Mouse (Mus musculus) bone marrow macrophage, adult 2 months (primary cell): ENCODE data around the gene Acot8. TPM values are rescaled to one million over a fixed set of nuclear protein-coding genes. Genes with fewer than 3 reads are reported as not detected.

ENCODE experiments used
- H3K27ac ChIP-seq: 2 replicates; pipeline ENCODE4 v1.5.1; 2012; ENCODE audit warnings: low read depth, low read length; ENCODE audit not compliant: insufficient read depth
- H3K4me1 ChIP-seq: 2 replicates; pipeline ENCODE4 v1.6.1; 2012; ENCODE audit warnings: low read length; ENCODE audit not compliant: control insufficient read depth, insufficient read depth
- H3K4me3 ChIP-seq: 2 replicates; pipeline ENCODE4 v1.5.1; 2012; ENCODE audit warnings: mild to moderate bottlenecking, low read length, moderate library complexity; ENCODE audit not compliant: insufficient read depth
- CTCF ChIP-seq: IDR thresholded peaks from 2 replicates; pipeline ENCODE4 v1.5.1; 2012; ENCODE audit warnings: low read depth, mild to moderate bottlenecking, low read length, moderate library complexity
- POLR2A ChIP-seq: IDR thresholded peaks from 2 replicates; pipeline ENCODE4 v1.6.1; 2012; ENCODE audit warnings: mild to moderate bottlenecking, low read depth, low read length, borderline replicate concordance
- polyA plus RNA-seq: library from polyadenylated mRNA; stranded (reverse); fragments of >200 nt; gene quantifications from 2 replicates; pipeline ENCODE4 v1.2.4, GENCODE M21; 2012; ENCODE audit not compliant: missing spikeins, insufficient read depth, insufficient read length

Gene Acot8
- polyA plus RNA-seq: 26.8 and 27.6 TPM in 2 replicates

DNA sequence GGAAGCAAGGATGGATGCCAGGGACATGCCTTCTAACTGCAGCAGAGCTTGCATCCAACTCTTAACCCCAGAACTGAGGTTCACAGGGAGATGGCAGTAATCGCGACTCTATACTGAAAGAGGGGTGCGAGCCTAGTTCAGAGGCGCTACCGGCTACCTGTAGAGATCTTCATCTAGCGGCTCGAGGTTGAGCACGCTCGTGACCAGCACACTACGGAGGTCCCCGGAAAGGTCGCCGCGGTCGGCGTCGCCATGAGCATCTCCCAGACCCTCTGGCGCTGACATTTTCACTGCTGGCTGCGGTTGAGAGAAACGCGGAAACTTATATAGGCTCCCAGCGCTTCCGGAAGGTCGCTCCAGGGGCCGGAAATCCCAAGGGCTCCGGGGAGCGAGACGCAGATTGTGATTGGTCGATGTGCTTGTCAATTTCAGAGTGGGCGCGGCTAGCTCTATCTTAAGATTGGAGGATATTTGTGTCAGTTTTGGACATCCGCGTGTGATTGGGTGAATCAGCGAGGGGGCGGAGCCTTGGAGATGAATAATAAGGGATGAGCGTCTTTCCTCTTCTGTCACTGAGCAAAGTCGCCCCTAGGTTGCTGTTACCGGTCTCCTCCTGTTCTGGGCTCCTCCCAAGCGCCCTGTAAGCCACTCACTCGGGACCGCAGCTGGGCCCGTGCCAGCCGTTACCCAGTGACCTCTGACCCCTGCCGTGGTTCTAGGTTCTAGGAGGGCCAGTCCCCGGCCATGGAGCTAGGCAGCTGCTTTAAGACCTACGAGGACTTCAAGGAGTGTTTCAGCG lies at the start of gene Acot8, which contains the start of gene Zswim3:
TSS of gene Acot8 (minus strand) at position 350 of the 799 bp plus-strand sequence.
TSS of gene Zswim3 (plus strand) at position 566 of the 799 bp plus-strand sequence.
- Histone ChIP-seq H3K27ac (peak within 1 kb of the TSS; percentile 76), H3K4me3 (peak within 1 kb of the TSS; percentile 92), H3K4me1 (peaks cover 16% of the 10 kb centered on the region)
- TF ChIP-seq POLR2A (peak; percentile 82; the same call in 1 of the 2 replicates), CTCF (no peak)

DNA sequence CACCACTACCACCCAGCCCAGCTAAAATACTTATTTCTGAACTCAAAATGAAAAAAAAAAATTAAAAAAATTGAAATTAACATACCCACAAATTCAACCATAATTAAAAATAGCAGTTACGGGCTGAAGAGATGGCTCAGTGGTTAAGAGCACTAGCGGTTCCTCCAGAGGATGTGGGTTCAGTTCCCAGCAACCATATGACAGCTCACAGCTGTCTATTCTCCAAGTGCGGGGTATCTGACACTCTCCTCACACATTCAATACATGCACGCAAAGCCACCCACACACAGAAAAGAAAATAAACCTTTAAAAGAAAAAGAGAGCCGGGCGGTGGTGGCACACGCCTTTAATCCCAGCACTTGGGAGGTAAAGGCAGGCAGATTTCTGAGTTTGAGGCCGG lies 45.4 kb upstream of the Acot8 start:
- peaks cover 9% of the 10 kb centered on the region for H3K4me1 ChIP-seq
- no peak overlapping the region for H3K27ac ChIP-seq
- no peak for TF ChIP-seq CTCF
- TF ChIP-seq POLR2A: no peak
- H3K4me3 ChIP-seq: no peak overlapping the region

DNA sequence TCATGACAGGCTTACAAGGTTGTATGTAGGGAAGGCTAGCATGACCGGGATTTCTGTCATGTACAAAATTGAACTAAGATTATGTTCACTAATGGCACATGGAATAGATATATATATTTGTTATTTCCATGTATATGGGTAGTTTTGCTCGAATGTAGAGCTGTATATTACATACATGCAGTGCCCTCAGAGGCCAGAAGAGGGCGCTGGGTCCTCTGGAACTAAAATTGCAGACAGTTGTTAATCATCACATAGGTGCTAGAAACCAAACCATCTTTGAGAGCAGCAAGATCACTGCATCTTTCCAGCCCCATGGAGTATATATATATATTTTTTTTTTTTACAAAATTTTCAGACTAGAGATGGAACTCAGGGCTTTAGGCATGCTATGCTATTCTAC lies 41.1 kb upstream of the Acot8 start:
- TF ChIP-seq CTCF: no peak
- TF ChIP-seq POLR2A: no peak
- Histone ChIP-seq H3K4me3 (no peak overlapping the region), H3K4me1 (no peaks in the 10 kb centered on the region), H3K27ac (no peak overlapping the region)

DNA sequence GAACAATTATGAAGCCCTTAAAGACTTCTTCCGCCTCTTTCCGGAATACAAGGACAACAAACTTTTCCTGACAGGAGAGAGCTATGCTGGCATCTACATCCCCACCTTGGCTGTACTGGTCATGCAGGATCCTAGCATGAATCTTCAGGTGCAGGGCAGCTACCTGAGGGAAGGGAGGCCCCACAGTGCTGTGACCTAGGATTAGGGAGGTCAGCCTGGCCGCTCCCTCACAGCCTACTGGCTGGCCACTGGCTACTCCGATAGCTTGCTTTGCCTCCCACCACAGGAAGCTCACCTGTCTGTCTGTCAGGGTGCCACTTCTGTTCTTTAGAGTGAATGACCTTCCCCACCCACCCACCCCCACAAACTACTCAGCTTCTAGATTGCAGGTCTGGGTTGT lies 30.5 kb upstream of the Acot8 start:
- TF ChIP-seq POLR2A: no peak
- TF ChIP-seq CTCF: no peak
- H3K4me3 ChIP-seq: peak overlapping the region; percentile 90
- H3K27ac ChIP-seq: peak overlapping the region; percentile 98
- peaks cover 9% of the 10 kb centered on the region for H3K4me1 ChIP-seq

DNA sequence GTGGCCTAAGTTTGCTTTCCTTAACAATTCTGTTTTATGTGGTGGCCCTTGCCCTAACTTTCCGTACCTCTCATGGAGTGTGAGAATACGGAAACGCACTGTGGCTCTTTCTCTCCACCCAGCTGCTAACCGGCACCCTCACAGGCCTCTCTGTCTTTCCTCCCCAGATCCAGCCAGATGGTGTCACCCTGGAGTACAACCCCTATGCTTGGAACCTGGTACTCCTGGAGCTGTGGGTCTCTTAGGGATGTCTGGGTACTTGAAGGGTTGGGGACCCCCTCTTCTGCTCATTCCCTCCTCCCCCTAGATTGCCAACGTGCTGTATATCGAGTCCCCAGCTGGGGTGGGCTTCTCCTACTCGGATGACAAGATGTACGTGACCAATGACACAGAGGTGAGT lies 29.8 kb upstream of the Acot8 start:
- TF ChIP-seq POLR2A: 0 out of 2 replicates have a peak, but pooled peaks have one; percentile 23
- no peak for TF ChIP-seq CTCF
- Histone ChIP-seq H3K4me3 (peak overlapping the region; percentile 90), H3K4me1 (peaks cover 9% of the 10 kb centered on the region), H3K27ac (peak overlapping the region; percentile 98)

DNA sequence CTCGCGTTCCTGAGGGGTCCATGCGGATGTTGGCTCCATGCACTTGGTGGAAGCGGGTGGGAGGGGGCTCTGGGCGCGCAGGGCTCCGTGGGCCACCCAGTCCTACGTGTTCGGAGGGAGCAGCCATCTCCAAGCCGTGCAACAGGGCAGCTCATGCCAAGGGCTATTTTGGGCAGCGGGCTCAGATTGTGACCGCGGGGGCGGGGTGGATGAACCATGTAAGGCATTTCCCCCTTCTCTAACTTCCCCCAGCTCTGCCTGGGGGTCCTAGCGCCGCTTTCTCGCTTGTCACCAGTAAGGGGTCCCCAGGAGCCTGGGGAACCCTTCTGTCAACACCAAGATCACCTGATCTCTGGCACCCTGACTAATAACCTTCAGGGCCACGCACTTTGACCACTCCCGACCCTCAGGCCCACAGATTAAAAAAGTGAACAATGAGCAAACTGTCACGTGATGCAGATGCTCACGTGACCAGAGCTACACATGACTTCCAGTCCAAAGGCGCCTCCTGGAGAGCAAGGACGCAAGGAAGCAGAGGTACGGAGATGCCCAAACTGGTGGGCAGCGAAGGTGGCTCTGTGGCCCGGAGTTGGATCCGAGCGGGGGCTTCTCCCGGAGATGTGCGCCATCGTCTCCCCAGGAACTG lies 28.8 kb upstream of the Acot8 start, which contains the start of gene Neurl2:
TSS of gene Neurl2 (minus strand) at position 143 of the 646 bp plus-strand sequence.
- TF ChIP-seq CTCF: no peak
- TF ChIP-seq POLR2A: peak; percentile 93
- Histone ChIP-seq H3K4me3 (peak within 1 kb of the TSS; percentile 90), H3K4me1 (peaks cover 9% of the 10 kb centered on the region), H3K27ac (peak within 1 kb of the TSS; percentile 98)

DNA sequence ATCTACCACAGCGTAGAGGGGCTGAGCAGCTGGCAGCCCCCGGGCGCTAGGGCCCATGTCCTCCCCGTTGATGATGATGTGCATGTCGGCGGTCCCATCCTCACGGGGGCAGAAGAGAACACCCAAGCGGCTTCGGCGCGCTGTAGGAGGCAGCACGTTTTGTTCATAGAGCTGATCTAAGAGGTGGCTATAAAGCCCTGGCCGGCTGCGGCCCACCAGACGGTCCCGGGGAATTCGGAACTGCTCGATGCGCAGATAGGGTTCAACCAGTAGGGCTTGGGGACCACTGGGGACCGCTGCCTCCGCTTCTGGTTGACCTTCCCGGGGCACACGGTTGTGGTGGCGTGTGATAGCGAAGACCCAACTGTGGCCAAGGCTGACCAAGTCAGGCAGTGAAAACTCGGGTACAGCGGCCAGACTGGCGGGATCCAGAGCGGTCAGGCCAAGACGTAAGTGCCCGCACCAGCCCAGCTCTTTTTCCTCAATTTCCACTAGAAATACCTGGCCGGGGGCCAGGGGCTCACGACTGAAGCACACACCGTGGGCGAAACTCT lies 28.1 kb upstream of the Acot8 start, which contains the start of gene Ctsa:
TSS of gene Ctsa (plus strand) at position 126 of the 554 bp plus-strand sequence.
- H3K4me3 ChIP-seq: peak within 1 kb of the TSS; percentile 90
- peak within 1 kb of the TSS; percentile 98 for H3K27ac ChIP-seq
- H3K4me1 ChIP-seq: peaks cover 9% of the 10 kb centered on the region
- TF ChIP-seq CTCF (no peak), POLR2A (no peak)

DNA sequence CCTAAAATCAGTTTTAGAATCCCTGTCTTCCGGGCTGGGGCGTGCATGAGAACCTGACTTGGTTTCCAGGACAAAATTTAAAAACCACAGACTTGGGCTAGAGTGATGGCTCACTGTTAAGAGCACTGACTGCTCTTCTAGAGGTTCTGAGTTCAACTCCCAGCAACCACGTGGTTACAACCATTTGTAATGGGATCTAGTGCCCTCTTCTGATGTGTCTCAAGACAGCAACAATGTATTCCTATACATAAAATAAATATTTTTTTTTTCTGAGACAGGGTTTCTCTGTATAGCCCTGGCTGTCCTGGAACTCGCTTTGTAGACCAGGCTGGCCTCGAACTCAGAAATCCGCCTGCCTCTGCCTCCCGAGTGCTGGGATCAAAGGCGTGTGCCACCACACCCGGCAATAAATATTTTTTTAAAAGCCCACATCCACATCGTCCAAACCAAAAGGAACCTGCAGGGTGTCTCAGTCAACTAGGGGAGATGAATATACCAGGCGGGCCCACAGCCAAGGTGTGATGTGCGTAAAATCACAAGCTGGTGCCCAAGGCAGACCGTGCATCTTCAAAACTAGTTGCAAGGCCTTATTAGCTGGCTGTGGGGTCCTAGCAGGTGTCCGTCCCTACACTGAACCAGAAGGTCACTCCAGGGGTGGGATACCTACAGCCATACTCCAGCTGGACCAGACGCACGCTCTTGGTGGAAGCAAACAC lies 27.5 kb upstream of the Acot8 start:
- H3K4me3 ChIP-seq: peak overlapping the region; percentile 90
- H3K27ac ChIP-seq: peak overlapping the region; percentile 98
- TF ChIP-seq POLR2A: no peak
- no peak for TF ChIP-seq CTCF
- peaks cover 9% of the 10 kb centered on the region for H3K4me1 ChIP-seq

DNA sequence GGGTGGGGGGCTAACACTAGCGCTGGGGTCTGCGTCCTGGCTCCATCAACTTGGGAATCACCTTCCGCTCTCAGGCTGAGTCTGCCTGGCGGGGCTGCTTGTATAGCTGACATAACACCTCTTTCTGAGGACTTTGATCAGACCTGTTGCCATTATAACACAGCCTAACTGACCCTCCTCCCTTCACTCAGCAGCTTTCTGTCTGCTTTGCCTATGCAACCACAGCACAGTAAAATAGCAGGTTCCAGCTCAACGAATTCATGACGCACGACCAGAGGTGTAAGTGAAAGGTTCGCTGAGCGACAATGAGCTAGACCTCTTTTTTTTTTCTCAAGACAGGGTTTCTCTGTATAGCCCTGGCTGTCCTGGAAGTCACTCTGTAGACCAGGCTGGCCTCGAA lies 26.3 kb upstream of the Acot8 start:
- TF ChIP-seq CTCF: no peak
- TF ChIP-seq POLR2A: no peak
- Histone ChIP-seq H3K27ac (no peak overlapping the region), H3K4me1 (peaks cover 6% of the 10 kb centered on the region), H3K4me3 (no peak overlapping the region)
